Mouse (Mus musculus) kidney, postnatal 0 days (tissue): ENCODE data around the gene Dna2. TPM values are rescaled to one million over a fixed set of nuclear protein-coding genes. Genes with fewer than 3 reads are reported as not detected.

Source experiments
- ATAC-seq: fragments of 200-750 bp; cut with Nextera tagmentation; replicated peaks from 2 replicates; pipeline ENCODE4 v1.8.0; 2017; ENCODE audit warnings: low read depth, moderate number of reproducible peaks, moderate TSS enrichment, moderate library complexity; ENCODE audit not compliant: low FRiP score
- DNase-seq: peaks from one replicate; pipeline ENCODE4 v3.0.0-alpha.2; 2016; ENCODE audit warnings: low spot score
- H3K27ac ChIP-seq: fragments of 300-500 bp; sonication (generic); 2 replicates; pipeline ENCODE4 v1.5.1; 2014; ENCODE audit warnings: mild to moderate bottlenecking
- H3K27me3 ChIP-seq: fragments of 300-500 bp; sonication (generic); 2 replicates; pipeline ENCODE4 v1.6.1; 2014; ENCODE audit warnings: low read length, mixed read lengths; ENCODE audit not compliant: insufficient read depth
- H3K36me3 ChIP-seq: fragments of 300-500 bp; sonication (generic); 2 replicates; pipeline ENCODE4 v1.6.1; 2014; ENCODE audit warnings: low read length, mixed read lengths; ENCODE audit not compliant: insufficient read depth
- H3K4me1 ChIP-seq: fragments of 300-500 bp; sonication (generic); replicated peaks from 2 replicates; pipeline ENCODE4 v1.6.1; 2014; ENCODE audit warnings: antibody characterized with exemption, low read length, mixed read lengths; ENCODE audit not compliant: insufficient read depth
- H3K4me2 ChIP-seq: fragments of 300-500 bp; sonication (generic); 2 replicates; pipeline ENCODE4 v1.6.1; 2014; ENCODE audit warnings: mild to moderate bottlenecking, low read length, moderate library complexity, mixed read lengths
- H3K4me3 ChIP-seq: fragments of 300-500 bp; sonication (generic); replicated peaks from 2 replicates; pipeline ENCODE4 v1.5.1; 2014; ENCODE audit warnings: low read depth, low read length
- H3K9ac ChIP-seq: fragments of 300-500 bp; sonication (generic); 2 replicates; pipeline ENCODE4 v1.6.1; 2014; ENCODE audit warnings: low read depth, low read length
- H3K9me3 ChIP-seq: fragments of 300-500 bp; sonication (generic); replicated peaks from 2 replicates; pipeline ENCODE4 v1.6.1; 2016; ENCODE audit warnings: low read length, inconsistent platforms, mixed read lengths
- CTCF ChIP-seq: IDR thresholded peaks from 2 replicates; pipeline ENCODE4 v1.5.1; 2016; ENCODE audit warnings: antibody characterized with exemption, low read depth, mild to moderate bottlenecking, moderate library complexity
- WGBS: fragments of 180-500 bp; shearing (Covaris S2); extraction: QIAGEN DNeasy Blood & Tissue Kit; methylation state at CpG from one replicate; pipeline ENCODE4 v1.1.7; 2014; 5-methylcytosine and 5-hydroxymethylcytosine counted together
- polyA plus RNA-seq: library from polyadenylated mRNA; unstranded; fragments of >200 nt; fragmentation: Nextera tagmentation; extraction: Ambion mirVana; gene quantifications from 2 replicates; pipeline ENCODE4 v1.2.1, GENCODE M21; 2015

The Dna2 gene
- 9.0 and 12.7 TPM in 2 replicates for polyA plus RNA-seq

DNA sequence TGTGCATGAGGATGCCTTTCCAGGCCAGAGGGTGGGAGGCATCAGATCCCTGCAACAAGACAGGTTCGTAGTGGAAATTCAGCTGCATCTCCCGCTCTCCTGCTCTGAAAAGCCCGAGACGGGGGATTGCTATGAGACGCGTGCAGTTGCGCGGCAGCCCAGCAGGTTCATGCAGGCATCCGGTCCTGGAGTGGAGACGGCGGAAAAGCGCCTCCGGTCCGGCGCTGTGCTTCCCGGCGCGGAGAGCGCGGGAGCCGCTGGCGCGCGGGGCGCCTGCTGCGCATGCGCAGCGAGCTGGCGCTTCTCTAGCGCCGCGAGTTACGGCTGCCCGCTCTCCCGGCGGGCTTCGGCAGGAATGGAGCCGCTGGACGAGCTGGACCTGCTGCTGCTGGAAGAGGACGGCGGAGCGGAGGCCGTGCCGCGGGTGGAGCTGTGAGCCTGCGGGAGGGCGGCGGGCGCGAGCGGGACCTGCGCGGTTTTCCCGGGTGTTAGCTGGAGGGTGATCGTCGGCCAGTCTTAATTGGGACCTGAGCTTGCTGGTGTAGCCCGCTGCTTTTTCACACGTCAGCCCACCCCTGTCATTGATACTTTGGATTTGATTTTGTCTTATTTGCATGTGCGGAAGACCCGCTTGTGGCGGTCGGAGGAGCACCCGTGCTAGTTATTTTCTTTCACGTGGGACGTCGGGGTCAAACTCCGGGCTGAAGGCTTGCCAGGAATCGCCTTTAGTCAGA is at the start of gene Dna2:
Dna2 (plus strand) TSS at position 289 of the 734 bp plus-strand sequence.
- H3K27me3 ChIP-seq = no peaks in the 10 kb centered on the region
- H3K9ac ChIP-seq = peak within 1 kb of the TSS; percentile 71
- no peaks in the 10 kb centered on the region for H3K9me3 ChIP-seq
- peak; percentile 88 for ATAC-seq
- H3K4me1 ChIP-seq = no peaks in the 10 kb centered on the region
- DNase-seq = peak; percentile 88
- H3K4me2 ChIP-seq = peak within 1 kb of the TSS; percentile 87
- H3K27ac ChIP-seq = peak within 1 kb of the TSS; percentile 82
- under 1% methylated on average over 68 of the region's 68 CpGs for WGBS
- peak within 1 kb of the TSS; percentile 69 for H3K4me3 ChIP-seq
- H3K36me3 ChIP-seq = peaks cover 8% of the 10 kb centered on the region
- peak; percentile 38; the same call in 1 of the 2 replicates for TF ChIP-seq CTCF

DNA sequence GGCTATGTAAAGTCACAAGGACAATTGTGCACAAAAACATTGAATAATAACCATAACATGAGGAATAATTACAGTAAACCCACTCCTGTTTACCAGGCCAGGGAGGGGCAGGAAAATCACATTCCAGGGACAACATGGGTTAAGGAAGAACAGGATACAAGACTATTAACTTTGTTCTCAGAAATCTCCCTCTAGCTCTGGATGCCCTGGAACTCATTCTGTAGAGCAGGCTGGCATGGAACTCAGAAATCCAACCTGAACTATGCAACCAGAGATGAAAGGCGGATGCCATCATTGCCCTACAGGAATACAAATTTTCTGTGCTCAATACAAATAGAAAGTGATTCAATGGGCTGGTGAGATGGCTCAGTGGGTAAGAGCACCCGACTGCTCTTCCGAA is 49.4 kb upstream of the Dna2 start:
- H3K4me2 ChIP-seq = no peak overlapping the region
- H3K27ac ChIP-seq = no peak overlapping the region
- H3K9me3 ChIP-seq = no peaks in the 10 kb centered on the region
- H3K27me3 ChIP-seq = no peaks in the 10 kb centered on the region
- ATAC-seq = no peak
- H3K4me3 ChIP-seq = no peak overlapping the region
- H3K4me1 ChIP-seq = no peaks in the 10 kb centered on the region
- no peak overlapping the region for H3K9ac ChIP-seq
- no peaks in the 10 kb centered on the region for H3K36me3 ChIP-seq
- TF ChIP-seq CTCF = no peak
- 95% methylated on average over 3 of the region's 3 CpGs for WGBS
- no peak for DNase-seq

DNA sequence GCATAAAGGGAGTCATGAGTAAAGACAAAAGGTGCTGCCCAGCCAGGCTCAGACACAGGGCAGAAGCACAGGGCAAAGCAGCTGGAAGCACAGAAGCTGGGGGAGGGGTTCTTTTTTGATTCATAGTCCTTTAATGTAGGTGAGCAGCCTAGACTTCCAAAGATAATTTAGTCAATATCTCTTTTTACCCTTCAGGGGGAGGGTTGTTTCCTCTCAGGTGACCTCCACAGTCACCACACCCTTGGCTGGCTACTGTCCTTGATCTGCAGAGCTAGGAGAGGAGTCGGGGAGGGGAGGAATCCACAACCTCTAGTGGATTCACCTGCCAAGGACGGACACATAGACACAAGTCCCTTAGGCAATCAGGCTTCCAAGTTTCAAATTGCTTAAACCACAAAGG is 48.8 kb upstream of the Dna2 start:
- DNase-seq (no peak), ATAC-seq (no peak)
- H3K27me3 ChIP-seq = no peaks in the 10 kb centered on the region
- no peak overlapping the region for H3K4me2 ChIP-seq
- H3K27ac ChIP-seq = no peak overlapping the region
- no peak overlapping the region for H3K4me3 ChIP-seq
- H3K36me3 ChIP-seq = no peaks in the 10 kb centered on the region
- WGBS = 87% methylated on average over 2 of the region's 2 CpGs
- no peaks in the 10 kb centered on the region for H3K9me3 ChIP-seq
- no peak for TF ChIP-seq CTCF
- no peaks in the 10 kb centered on the region for H3K4me1 ChIP-seq
- H3K9ac ChIP-seq = no peak overlapping the region

DNA sequence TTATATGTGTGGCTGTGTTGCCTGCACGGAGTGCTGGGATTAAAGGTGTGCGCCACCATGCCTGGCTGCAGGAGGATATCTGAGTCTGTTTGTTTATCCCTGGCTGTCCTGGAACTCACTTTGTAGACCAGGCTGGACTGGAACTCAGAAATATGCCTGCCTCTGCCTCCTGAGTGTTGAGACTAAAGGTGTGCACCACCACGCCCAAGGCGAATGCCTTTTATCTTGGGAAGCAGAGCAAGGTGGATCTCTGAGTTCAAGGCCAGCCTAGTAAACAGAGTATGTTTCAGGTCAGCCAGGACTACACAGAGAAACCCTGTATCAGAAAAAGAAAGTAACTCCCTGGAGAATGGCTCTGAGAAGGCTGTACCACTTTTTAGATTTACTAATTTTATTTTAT is 46.7 kb upstream of the Dna2 start:
- TF ChIP-seq CTCF = no peak
- Histone ChIP-seq H3K27ac (no peak overlapping the region), H3K9me3 (no peaks in the 10 kb centered on the region), H3K27me3 (no peaks in the 10 kb centered on the region), H3K36me3 (no peaks in the 10 kb centered on the region), H3K4me2 (no peak overlapping the region), H3K9ac (no peak overlapping the region), H3K4me3 (no peak overlapping the region), H3K4me1 (no peaks in the 10 kb centered on the region)
- ATAC-seq (no peak), DNase-seq (no peak)
- WGBS = 98% methylated on average over 4 of the region's 4 CpGs

DNA sequence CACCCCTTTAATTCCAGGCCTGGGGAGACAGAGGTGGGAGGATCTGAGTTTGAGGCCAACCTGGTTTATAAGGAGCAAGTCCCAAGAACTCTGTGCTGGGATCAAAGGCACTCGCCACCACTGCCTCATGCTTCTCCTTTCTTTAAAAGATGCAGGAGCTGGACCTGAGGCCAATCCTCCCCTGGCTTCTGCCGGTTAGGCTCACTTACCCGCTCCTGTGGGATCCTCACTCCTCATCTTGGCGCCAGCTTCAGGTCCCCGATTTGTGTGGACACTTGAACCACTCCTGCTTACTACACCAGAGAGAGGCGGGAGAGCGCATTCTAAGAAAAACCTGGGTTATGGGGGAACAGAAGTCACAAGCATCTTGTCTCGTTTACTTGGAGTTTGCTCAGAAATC is 45.0 kb upstream of the Dna2 start:
- H3K4me1 ChIP-seq = no peaks in the 10 kb centered on the region
- TF ChIP-seq CTCF = no peak
- no peaks in the 10 kb centered on the region for H3K9me3 ChIP-seq
- no peak overlapping the region for H3K4me2 ChIP-seq
- no peaks in the 10 kb centered on the region for H3K27me3 ChIP-seq
- ATAC-seq (no peak), DNase-seq (peak; percentile 33)
- H3K27ac ChIP-seq = no peak overlapping the region
- 29% methylated on average over 8 of the region's 8 CpGs for WGBS
- no peaks in the 10 kb centered on the region for H3K36me3 ChIP-seq
- no peak overlapping the region for H3K9ac ChIP-seq
- no peak overlapping the region for H3K4me3 ChIP-seq

DNA sequence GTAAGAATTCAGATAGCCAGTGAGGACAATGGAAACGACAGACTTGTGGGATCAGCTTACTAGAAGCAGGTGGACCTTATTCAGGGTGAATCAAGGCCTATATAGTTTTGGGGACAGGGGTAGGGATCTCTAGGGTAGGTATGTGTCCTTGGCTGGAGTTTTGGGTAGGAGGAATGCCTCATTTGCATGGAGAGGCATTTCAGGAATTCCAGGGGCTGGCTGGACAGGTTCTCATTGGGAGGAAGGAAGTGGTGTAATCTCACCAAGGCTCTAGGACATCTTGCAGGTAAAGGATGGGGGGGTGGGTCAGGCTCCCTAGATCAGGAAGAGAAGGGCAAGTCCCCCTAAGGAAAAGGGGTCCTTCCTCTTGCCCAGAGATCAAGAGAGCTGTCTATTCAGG is 44.0 kb upstream of the Dna2 start:
- Histone ChIP-seq H3K9me3 (no peaks in the 10 kb centered on the region), H3K4me3 (no peak overlapping the region), H3K4me1 (no peaks in the 10 kb centered on the region), H3K36me3 (no peaks in the 10 kb centered on the region), H3K27ac (no peak overlapping the region), H3K27me3 (no peaks in the 10 kb centered on the region), H3K4me2 (no peak overlapping the region), H3K9ac (no peak overlapping the region)
- no peak for TF ChIP-seq CTCF
- DNase-seq (no peak), ATAC-seq (no peak)
- WGBS = 47% methylated on average over 1 of the region's 1 CpGs
